Mouse (Mus musculus): ENCODE measurements around the gene Lrrk2. TPM values are rescaled to one million over a fixed set of nuclear protein-coding genes. Genes with fewer than 3 reads are reported as not detected.
A peak's percentile ranks its signal among the peaks of the same experiment; 100 is the strongest.

The Lrrk2 gene
- 3.9 and 4.2 TPM in 2 replicates for polyA plus RNA-seq (2012; rRNA removed)

DNA sequence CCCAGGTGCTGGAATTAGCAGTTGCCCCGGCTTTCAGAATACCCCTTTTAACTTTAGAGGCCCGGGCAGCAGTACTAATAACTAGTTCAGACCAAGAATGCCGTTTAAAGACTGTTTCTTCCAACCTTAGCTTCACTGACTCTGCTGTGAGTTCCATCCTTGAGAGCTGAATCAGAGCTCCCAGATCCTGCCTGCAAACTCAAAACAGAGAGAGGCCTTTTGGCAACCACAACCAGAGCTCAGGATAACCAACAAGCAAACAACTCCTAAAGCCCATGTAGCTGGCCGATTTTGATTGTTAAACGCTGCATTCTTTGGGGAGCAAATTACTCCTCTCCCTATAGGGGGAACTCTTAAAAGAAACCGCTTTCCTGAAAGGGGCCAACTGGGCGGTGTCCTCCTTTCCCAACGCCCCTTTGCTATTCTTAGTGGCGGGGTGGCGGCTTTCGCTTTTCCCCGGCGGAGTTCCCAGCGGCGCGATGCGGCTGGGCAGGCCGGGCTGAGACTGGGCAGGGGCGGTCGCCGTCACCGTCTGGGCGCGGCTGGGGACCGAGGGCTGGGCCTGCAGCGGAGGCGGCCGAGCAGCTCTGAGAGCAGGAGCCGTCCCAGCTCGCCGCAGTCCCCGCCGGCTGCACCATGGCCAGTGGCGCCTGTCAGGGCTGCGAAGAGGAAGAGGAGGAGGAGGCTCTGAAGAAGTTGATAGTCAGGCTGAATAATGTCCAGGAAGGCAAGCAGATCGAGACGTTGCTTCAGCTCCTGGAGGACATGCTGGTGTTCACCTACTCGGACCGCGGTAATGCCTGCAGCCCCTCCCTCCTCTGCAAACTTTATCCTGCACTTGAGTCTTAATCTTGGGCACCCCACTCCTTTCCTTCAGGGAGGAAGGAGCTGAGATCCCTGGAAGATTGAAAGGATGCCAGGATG is at the start of gene Lrrk2:
Lrrk2 (plus strand) TSS at position 531 of the 924 bp plus-strand sequence.
- peaks cover 2% of the 10 kb centered on the region for H3K4me1 ChIP-seq (ENCODE audit: control insufficient read depth, insufficient read depth, low read length)
- no peaks in the 10 kb centered on the region for H3K27me3 ChIP-seq (ENCODE audit: control insufficient read depth, insufficient read depth, low read length)
- H3K4me3 ChIP-seq (ENCODE audit: control insufficient read depth, low read depth, low read length): peak within 1 kb of the TSS; percentile 82
- TF ChIP-seq POLR2A (IDR thresholded peaks at IDR 0.05; ENCODE audit: control insufficient read depth, low read depth, low read length) (peak; percentile 41), CTCF (IDR thresholded peaks at IDR 0.05; ENCODE audit: control insufficient read depth, insufficient read depth, insufficient replicate concordance, low read depth, low read length) (no peak)
- peak within 1 kb of the TSS; percentile 79 for H3K27ac ChIP-seq (ENCODE audit: control insufficient read depth, insufficient read depth, low read depth, low read length)
- no peaks in the 10 kb centered on the region for H3K36me3 ChIP-seq (ENCODE audit: control insufficient read depth, insufficient read depth, low read length)

DNA sequence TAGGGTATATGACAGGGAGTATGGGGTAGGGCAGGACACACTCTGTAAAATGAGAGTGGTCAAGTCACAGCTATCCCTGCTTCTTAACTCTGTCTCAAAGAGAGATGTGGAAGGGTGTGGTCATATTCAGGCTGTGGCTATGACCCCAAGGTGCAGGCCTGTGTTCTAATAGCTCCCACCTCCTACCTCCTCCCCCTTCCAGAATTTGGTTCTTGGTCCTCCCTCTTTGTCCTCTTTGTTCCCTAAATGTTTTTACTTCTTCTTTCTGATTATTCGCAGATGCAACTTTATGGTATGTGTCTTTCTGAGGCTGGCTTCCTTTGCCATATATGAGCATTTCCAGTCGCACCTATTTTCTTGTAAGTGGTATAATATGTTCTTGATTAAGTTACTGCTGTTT is 48.5 kb upstream of the Lrrk2 start:
- no peaks in the 10 kb centered on the region for H3K27me3 ChIP-seq (ENCODE audit: control insufficient read depth, insufficient read depth, low read length)
- TF ChIP-seq POLR2A (IDR thresholded peaks at IDR 0.05; ENCODE audit: control insufficient read depth, low read depth, low read length): no peak
- no peak for TF ChIP-seq CTCF (IDR thresholded peaks at IDR 0.05; ENCODE audit: control insufficient read depth, insufficient read depth, insufficient replicate concordance, low read depth, low read length)
- H3K27ac ChIP-seq (ENCODE audit: control insufficient read depth, insufficient read depth, low read depth, low read length): no peak overlapping the region
- H3K4me1 ChIP-seq (ENCODE audit: control insufficient read depth, insufficient read depth, low read length): no peaks in the 10 kb centered on the region
- no peaks in the 10 kb centered on the region for H3K36me3 ChIP-seq (ENCODE audit: control insufficient read depth, insufficient read depth, low read length)
- H3K4me3 ChIP-seq (ENCODE audit: control insufficient read depth, low read depth, low read length): no peak overlapping the region

GRCm38 (mm10) chr15:91629137-91629536 is 43.8 kb upstream of the Lrrk2 start:
- no peak for TF ChIP-seq CTCF (IDR thresholded peaks at IDR 0.05; ENCODE audit: control insufficient read depth, insufficient read depth, insufficient replicate concordance, low read depth, low read length)
- no peak for TF ChIP-seq POLR2A (IDR thresholded peaks at IDR 0.05; ENCODE audit: control insufficient read depth, low read depth, low read length)
- Histone ChIP-seq H3K27me3 (ENCODE audit: control insufficient read depth, insufficient read depth, low read length) (no peaks in the 10 kb centered on the region), H3K4me1 (ENCODE audit: control insufficient read depth, insufficient read depth, low read length) (no peaks in the 10 kb centered on the region), H3K36me3 (ENCODE audit: control insufficient read depth, insufficient read depth, low read length) (no peaks in the 10 kb centered on the region), H3K27ac (ENCODE audit: control insufficient read depth, insufficient read depth, low read depth, low read length) (no peak overlapping the region), H3K4me3 (ENCODE audit: control insufficient read depth, low read depth, low read length) (no peak overlapping the region)

DNA sequence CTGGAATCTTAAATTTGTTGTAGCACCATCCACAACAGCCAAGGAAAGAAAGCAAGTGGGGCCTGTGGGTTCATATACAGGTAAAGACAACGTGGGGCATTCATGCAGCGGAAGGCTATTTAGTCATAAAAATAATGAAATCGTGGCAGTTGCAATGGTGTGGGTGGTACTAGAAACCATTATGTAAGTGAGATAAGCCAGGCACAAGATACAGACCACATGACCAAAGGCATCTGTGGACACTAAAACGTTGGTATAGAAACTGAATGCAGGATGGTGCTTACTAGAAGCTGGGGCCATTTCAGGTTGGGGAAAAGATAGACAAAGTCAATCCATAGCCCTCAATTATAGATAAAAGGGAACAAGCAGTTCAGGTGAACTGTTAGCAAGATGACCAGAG is 40.5 kb upstream of the Lrrk2 start:
- peaks cover 4% of the 10 kb centered on the region for H3K4me1 ChIP-seq (ENCODE audit: control insufficient read depth, insufficient read depth, low read length)
- no peaks in the 10 kb centered on the region for H3K27me3 ChIP-seq (ENCODE audit: control insufficient read depth, insufficient read depth, low read length)
- no peak overlapping the region for H3K4me3 ChIP-seq (ENCODE audit: control insufficient read depth, low read depth, low read length)
- TF ChIP-seq CTCF (IDR thresholded peaks at IDR 0.05; ENCODE audit: control insufficient read depth, insufficient read depth, insufficient replicate concordance, low read depth, low read length) (no peak), POLR2A (IDR thresholded peaks at IDR 0.05; ENCODE audit: control insufficient read depth, low read depth, low read length) (no peak)
- no peak overlapping the region for H3K27ac ChIP-seq (ENCODE audit: control insufficient read depth, insufficient read depth, low read depth, low read length)
- no peaks in the 10 kb centered on the region for H3K36me3 ChIP-seq (ENCODE audit: control insufficient read depth, insufficient read depth, low read length)

GRCm38 (mm10) chr15:91633051-91633450 is 39.9 kb upstream of the Lrrk2 start:
- no peak for TF ChIP-seq POLR2A (IDR thresholded peaks at IDR 0.05; ENCODE audit: control insufficient read depth, low read depth, low read length)
- TF ChIP-seq CTCF (IDR thresholded peaks at IDR 0.05; ENCODE audit: control insufficient read depth, insufficient read depth, insufficient replicate concordance, low read depth, low read length): no peak

GRCm38 (mm10) chr15:91633806-91634205 is 39.2 kb upstream of the Lrrk2 start:
- H3K4me3 ChIP-seq (ENCODE audit: control insufficient read depth, low read depth, low read length): no peak overlapping the region
- no peaks in the 10 kb centered on the region for H3K36me3 ChIP-seq (ENCODE audit: control insufficient read depth, insufficient read depth, low read length)
- H3K27me3 ChIP-seq (ENCODE audit: control insufficient read depth, insufficient read depth, low read length): no peaks in the 10 kb centered on the region
- peaks cover 4% of the 10 kb centered on the region for H3K4me1 ChIP-seq (ENCODE audit: control insufficient read depth, insufficient read depth, low read length)
- TF ChIP-seq CTCF (IDR thresholded peaks at IDR 0.05; ENCODE audit: control insufficient read depth, insufficient read depth, insufficient replicate concordance, low read depth, low read length): no peak
- no peak for TF ChIP-seq POLR2A (IDR thresholded peaks at IDR 0.05; ENCODE audit: control insufficient read depth, low read depth, low read length)
- no peak overlapping the region for H3K27ac ChIP-seq (ENCODE audit: control insufficient read depth, insufficient read depth, low read depth, low read length)

More at GRCm38 (mm10) chr15:91633051-91633450, 39.9 kb upstream of the Lrrk2 start:
- Histone ChIP-seq H3K27ac (ENCODE audit: control insufficient read depth, insufficient read depth, low read depth, low read length) (no peak overlapping the region), H3K36me3 (ENCODE audit: control insufficient read depth, insufficient read depth, low read length) (no peaks in the 10 kb centered on the region), H3K4me1 (ENCODE audit: control insufficient read depth, insufficient read depth, low read length) (peaks cover 4% of the 10 kb centered on the region), H3K27me3 (ENCODE audit: control insufficient read depth, insufficient read depth, low read length) (no peaks in the 10 kb centered on the region), H3K4me3 (ENCODE audit: control insufficient read depth, low read depth, low read length) (no peak overlapping the region)

DNA sequence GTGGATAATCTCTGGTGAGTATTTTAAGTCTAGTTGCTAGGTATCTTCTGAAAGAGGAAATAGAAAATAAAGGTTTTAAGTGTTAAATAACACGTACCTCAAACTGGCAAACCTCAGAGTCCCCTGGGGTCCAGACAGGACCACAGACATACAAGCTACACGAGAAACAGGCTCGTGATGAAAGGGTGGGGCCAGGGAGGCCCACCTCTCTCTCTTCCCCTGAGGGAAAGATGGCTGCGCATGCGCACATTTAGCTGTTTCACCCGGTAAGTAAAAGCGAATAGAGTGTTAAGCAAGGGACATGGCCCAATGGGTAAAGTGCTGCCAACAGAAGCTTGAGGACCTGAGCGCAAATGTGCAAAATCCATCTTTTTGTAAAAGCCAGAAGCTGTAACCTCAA is 38.7 kb upstream of the Lrrk2 start:
- H3K27me3 ChIP-seq (ENCODE audit: control insufficient read depth, insufficient read depth, low read length): no peaks in the 10 kb centered on the region
- H3K4me3 ChIP-seq (ENCODE audit: control insufficient read depth, low read depth, low read length): no peak overlapping the region
- no peaks in the 10 kb centered on the region for H3K36me3 ChIP-seq (ENCODE audit: control insufficient read depth, insufficient read depth, low read length)
- H3K4me1 ChIP-seq (ENCODE audit: control insufficient read depth, insufficient read depth, low read length): peaks cover 4% of the 10 kb centered on the region
- H3K27ac ChIP-seq (ENCODE audit: control insufficient read depth, insufficient read depth, low read depth, low read length): no peak overlapping the region
- TF ChIP-seq CTCF (IDR thresholded peaks at IDR 0.05; ENCODE audit: control insufficient read depth, insufficient read depth, insufficient replicate concordance, low read depth, low read length): no peak
- TF ChIP-seq POLR2A (IDR thresholded peaks at IDR 0.05; ENCODE audit: control insufficient read depth, low read depth, low read length): no peak

Measured in testis, adult 2 months (tissue).